In genomic region chr1:171358421-171358820, GRCm38 (mm10) we compare ENCODE assay signal across 9 mouse cellular contexts. TPM values are rescaled to one million over a fixed set of nuclear protein-coding genes. Genes with fewer than 3 reads are reported as not detected.
DNase-seq lines count a peak whose midpoint lies in the region; ATAC-seq and TF ChIP-seq lines count a peak whose summit lies in the region.
"Had no signal": no experiment of that assay in that cellular context is flagged by ENCODE, and none has a peak within 500 bp of the region (broad histone marks: within the 10 kb centered on the region; RNA-seq: fewer than 3 reads in every experiment).

No protein-coding gene starts in this region.

- H3K9me3 ChIP-seq in kidney, postnatal 0 days (replicated peaks; ENCODE audit: low read length), result no peaks in the 10 kb centered on the region
- H3K9me3 ChIP-seq in ES-E14 (ENCODE audit: control insufficient read depth, insufficient read depth, low read depth, low read length), result no peaks in the 10 kb centered on the region
- peaks cover 7% of the 10 kb centered on the region; the same call in 1 of the 2 replicates for H3K9me3 ChIP-seq in forebrain, embryonic 10.5 days

- ATAC-seq in kidney, postnatal 0 days (replicated peaks; ENCODE audit: low FRiP score, low read depth), result no peak
- 0 out of 2 replicates have a peak, but pooled peaks have one; percentile 31 for ATAC-seq in erythroid progenitor cell, adult 5-6 weeks (replicated peaks; ENCODE audit: low FRiP score, poor library complexity, severe bottlenecking)

- H3K27me3 ChIP-seq in kidney, postnatal 0 days (ENCODE audit: insufficient read depth, low read length), result no peaks in the 10 kb centered on the region
- H3K27me3 ChIP-seq in forebrain, embryonic 10.5 days (ENCODE audit: poor library complexity, severe bottlenecking), result no peaks in the 10 kb centered on the region

- WGBS in kidney, postnatal 0 days, result 66% methylated on average over 4 of the region's 4 CpGs
- WGBS in forebrain, embryonic 10.5 days, result 84% methylated on average over 4 of the region's 4 CpGs

- no peak overlapping the region for H3K9ac ChIP-seq in kidney, postnatal 0 days (ENCODE audit: low read depth, low read length)
- no peak overlapping the region for H3K9ac ChIP-seq in ES-E14 (ENCODE audit: insufficient read depth, low read depth, low read length, poor library complexity, severe bottlenecking)

- H3K27ac ChIP-seq in kidney, postnatal 0 days, result no peak overlapping the region
- H3K27ac ChIP-seq in ES-E14 (ENCODE audit: insufficient read depth, low read depth, low read length, poor library complexity, severe bottlenecking), result no peak overlapping the region
- no peak overlapping the region for H3K27ac ChIP-seq in forebrain, embryonic 10.5 days

- no peak overlapping the region for H3K4me3 ChIP-seq in kidney, postnatal 0 days (replicated peaks; ENCODE audit: low read depth, low read length)
- H3K4me3 ChIP-seq in ES-E14 (ENCODE audit: insufficient read depth in 1 of 2, low read depth in 1 of 2, low read length in 2 of 2, poor library complexity in 1 of 2, severe bottlenecking in 1 of 2), result no peak overlapping the region
- no peak overlapping the region for H3K4me3 ChIP-seq in forebrain, embryonic 10.5 days
- H3K4me3 ChIP-seq: myocyte had no signal

- no peaks in the 10 kb centered on the region; the same call in 1 of the 2 replicates for H3K4me1 ChIP-seq in kidney, postnatal 0 days (replicated peaks; ENCODE audit: insufficient read depth, low read length)
- H3K4me1 ChIP-seq in ES-E14 (ENCODE audit: control insufficient read depth in 2 of 2, insufficient read depth in 2 of 2, low read length in 2 of 2, poor library complexity in 1 of 2), result peaks cover 0 to 3% of the 10 kb centered on the region in 2 experiments; a peak in 1 of 4 replicates
- H3K4me1 ChIP-seq in forebrain, embryonic 10.5 days, result peaks cover 21% of the 10 kb centered on the region

- in situ Hi-C loops in ES-E14 (cut with MboI; ENCODE audit: low sequenced_read_pairs in 2 of 2, unreplicated experiment in 2 of 2), result no loop called here

- peaks cover 15% of the 10 kb centered on the region; the same call in 1 of the 2 replicates for H3K36me3 ChIP-seq in kidney, postnatal 0 days (ENCODE audit: insufficient read depth, low read length)
- peaks cover 16% of the 10 kb centered on the region for H3K36me3 ChIP-seq in ES-E14 (ENCODE audit: control insufficient read depth, insufficient read depth, low read length, poor library complexity, severe bottlenecking)
- peaks cover 45% of the 10 kb centered on the region for H3K36me3 ChIP-seq in forebrain, embryonic 10.5 days (replicated peaks)

- peak; percentile 91 for TF ChIP-seq CTCF in kidney, postnatal 0 days (IDR thresholded peaks at IDR 0.05; ENCODE audit: low read depth)

- DNase-seq in kidney, postnatal 0 days (ENCODE audit: low spot score), result peak; percentile 83
- DNase-seq in kidney, adult 8-10 months, result no peak
- peak; percentile 50 for DNase-seq in A20 (ENCODE audit: low read depth, low spot score)
- DNase-seq in ES-E14 (ENCODE audit: low read depth, low spot score), result no peak
- DNase-seq in yolk sac, embryonic 10.5 days (ENCODE audit: low spot score), result no peak
- no peak for DNase-seq in adrenal gland, adult 18-20 months (ENCODE audit: low spot score in 2 of 2)
- no peak for DNase-seq in forebrain, embryonic 10.5 days (ENCODE audit: extremely low spot score, low spot score)

- H3K4me2 ChIP-seq in kidney, postnatal 0 days (ENCODE audit: low read length), result no peak overlapping the region

TF ChIP-seq in ES-E14, 5 proteins besides CTCF, POLR2A, EP300 and RAD21:
- TF ChIP-seq ZNF384 (IDR thresholded peaks at IDR 0.05; ENCODE audit: low read depth, low read length), result no peak
- no peak for TF ChIP-seq MAFK (IDR thresholded peaks at IDR 0.05; ENCODE audit: insufficient read depth, low read depth, low read length)
- TF ChIP-seq HCFC1 (IDR thresholded peaks at IDR 0.05; ENCODE audit: borderline replicate concordance, insufficient read depth, low read length), result 0 out of 2 replicates have a peak, but pooled peaks have one; percentile 42
- peak; percentile 53; the same call in 1 of the 2 replicates for TF ChIP-seq ZC3H11A (IDR thresholded peaks at IDR 0.05; ENCODE audit: borderline replicate concordance, low read depth, low read length)
- TF ChIP-seq CHD2 (IDR thresholded peaks at IDR 0.05; ENCODE audit: low read depth, low read length), result no peak

RNA-seq across cellular contexts. Expression of gene Klhdc9, which starts 2.2 kb away (rescaled TPM):
- 5.7 and 6.4 TPM in 2 replicates for polyA plus RNA-seq in kidney, postnatal 0 days (2015; fragmentation: Nextera tagmentation; extraction: Ambion mirVana)
- 0.85 and 1.1 TPM in 2 replicates for total RNA-seq in ES-E14 (2012; rRNA removed)
- total RNA-seq in erythroid progenitor cell, adult 5-6 weeks (2015; ENCODE audit: low replicate concordance), result not detected in 2 replicates
- 3.3 TPM in 1 of 2 replicates, not detected in the other for total RNA-seq in erythroid progenitor cell, adult 5-6 weeks (2017; ENCODE audit: low replicate concordance)
- total RNA-seq in adrenal gland, adult 18-20 months (2021), result 1 to 10 TPM; 1.3 to 2.4 TPM
- 2.7 and 2.8 TPM in 2 replicates for polyA plus RNA-seq in forebrain, embryonic 10.5 days (2016; fragmentation: Nextera tagmentation; extraction: Ambion mirVana)
- polyA plus RNA-seq: myocyte had no signal

RNA-seq across cellular contexts. Expression of gene Nectin4, which starts 11.5 kb away (rescaled TPM):
- 3.7 and 3.8 TPM in 2 replicates for polyA plus RNA-seq in kidney, postnatal 0 days (2015; fragmentation: Nextera tagmentation; extraction: Ambion mirVana)
- total RNA-seq in ES-E14 (2012; rRNA removed), result 1.9 and 3.0 TPM in 2 replicates
- total RNA-seq in erythroid progenitor cell, adult 5-6 weeks (2015; ENCODE audit: low replicate concordance), result not detected in 2 replicates
- total RNA-seq in erythroid progenitor cell, adult 5-6 weeks (2017; ENCODE audit: low replicate concordance), result 0.51 and 0.53 TPM in 2 replicates
- under 1 TPM; 0.20 to 0.45 TPM for total RNA-seq in adrenal gland, adult 18-20 months (2021)
- 0.92 and 0.94 TPM in 2 replicates for polyA plus RNA-seq in forebrain, embryonic 10.5 days (2016; fragmentation: Nextera tagmentation; extraction: Ambion mirVana)

RNA-seq across cellular contexts. Expression of gene Pfdn2, which starts 13.0 kb away (rescaled TPM):
- polyA plus RNA-seq in kidney, postnatal 0 days (2015; fragmentation: Nextera tagmentation; extraction: Ambion mirVana), result 92.1 and 105 TPM in 2 replicates
- total RNA-seq in ES-E14 (2012; rRNA removed), result 41.1 and 41.6 TPM in 2 replicates
- 10.1 and 22.0 TPM in 2 replicates for total RNA-seq in erythroid progenitor cell, adult 5-6 weeks (2015; ENCODE audit: low replicate concordance)
- 9.0 and 10.1 TPM in 2 replicates for total RNA-seq in erythroid progenitor cell, adult 5-6 weeks (2017; ENCODE audit: low replicate concordance)
- 100 to 1,000 TPM; 137 to 168 TPM for total RNA-seq in adrenal gland, adult 18-20 months (2021)
- 158 and 159 TPM in 2 replicates for polyA plus RNA-seq in forebrain, embryonic 10.5 days (2016; fragmentation: Nextera tagmentation; extraction: Ambion mirVana)

RNA-seq across cellular contexts. Expression of gene Nit1, which starts 13.0 kb away (rescaled TPM):
- polyA plus RNA-seq in kidney, postnatal 0 days (2015; fragmentation: Nextera tagmentation; extraction: Ambion mirVana), result 59.8 and 64.4 TPM in 2 replicates
- total RNA-seq in ES-E14 (2012; rRNA removed), result 18.1 and 24.4 TPM in 2 replicates
- total RNA-seq in erythroid progenitor cell, adult 5-6 weeks (2015; ENCODE audit: low replicate concordance), result 6.7 and 10.8 TPM in 2 replicates
- 11.6 and 24.5 TPM in 2 replicates for total RNA-seq in erythroid progenitor cell, adult 5-6 weeks (2017; ENCODE audit: low replicate concordance)
- 10 to 100 TPM; 68.9 to 71.0 TPM for total RNA-seq in adrenal gland, adult 18-20 months (2021)
- polyA plus RNA-seq in forebrain, embryonic 10.5 days (2016; fragmentation: Nextera tagmentation; extraction: Ambion mirVana), result 37.1 and 38.0 TPM in 2 replicates

RNA-seq across cellular contexts. Expression of gene Dedd, which starts 29.5 kb away (rescaled TPM):
- polyA plus RNA-seq in kidney, postnatal 0 days (2015; fragmentation: Nextera tagmentation; extraction: Ambion mirVana), result 43.9 and 46.0 TPM in 2 replicates
- 23.9 and 25.7 TPM in 2 replicates for total RNA-seq in ES-E14 (2012; rRNA removed)
- total RNA-seq in erythroid progenitor cell, adult 5-6 weeks (2015; ENCODE audit: low replicate concordance), result 13.4 and 28.8 TPM in 2 replicates
- 3.3 and 6.5 TPM in 2 replicates for total RNA-seq in erythroid progenitor cell, adult 5-6 weeks (2017; ENCODE audit: low replicate concordance)
- 10 to 100 TPM; 38.1 to 38.3 TPM for total RNA-seq in adrenal gland, adult 18-20 months (2021)
- polyA plus RNA-seq in forebrain, embryonic 10.5 days (2016; fragmentation: Nextera tagmentation; extraction: Ambion mirVana), result 41.8 and 46.5 TPM in 2 replicates

Comparison
In these comparisons a context has a peak if more than half of its experiments do, and no peak if none do; other contexts are left out.
1. DNase-seq: peak in kidney, postnatal 0 days (single experiment) and A20 (single experiment); none in kidney, adult 8-10 months (0 of 2), ES-E14 (single experiment), yolk sac, embryonic 10.5 days (single experiment), adrenal gland, adult 18-20 months (0 of 2) and forebrain, embryonic 10.5 days (single experiment).